Mouse (Mus musculus) C2C12 (cell line): ENCODE data around the gene Fam207a. TPM values are rescaled to one million over a fixed set of nuclear protein-coding genes. Genes with fewer than 3 reads are reported as not detected.

ENCODE experiments used
- H3K27me3 ChIP-seq: one replicate; pipeline ENCODE4 v1.6.1; 2011; ENCODE audit not compliant: control insufficient read depth, insufficient read depth, insufficient read length
- H3K36me3 ChIP-seq: one replicate; pipeline ENCODE4 v1.6.1; 2011; ENCODE audit not compliant: control insufficient read depth, insufficient read depth
- H3K4me3 ChIP-seq: one replicate; pipeline ENCODE4 v1.5.1; 2011; ENCODE audit warnings: mild to moderate bottlenecking, control low read depth; ENCODE audit not compliant: poor library complexity, insufficient read depth, severe bottlenecking
- H3K79me2 ChIP-seq: one replicate; pipeline ENCODE4 v1.6.1; 2011; ENCODE audit not compliant: control insufficient read depth, insufficient read depth
- H3K79me3 ChIP-seq: one replicate; pipeline ENCODE4 v1.6.1; 2011; ENCODE audit warnings: low read depth, control low read depth
- H3ac ChIP-seq: one replicate; pipeline ENCODE3; 2011; ENCODE audit warnings: low read depth; ENCODE audit not compliant: control insufficient read depth, insufficient read length
- CEBPB ChIP-seq: IDR thresholded peaks from one replicate; pipeline ENCODE4 v1.6.1; 2011; ENCODE audit warnings: low read depth, mild to moderate bottlenecking, control low read depth, moderate library complexity
- CTCF ChIP-seq: IDR thresholded peaks from one replicate; pipeline ENCODE4 v1.5.1; 2011; ENCODE audit not compliant: control insufficient read depth, insufficient read depth, insufficient read length
- FOSL1 ChIP-seq: IDR thresholded peaks from one replicate; pipeline ENCODE4 v1.8.0; 2011; ENCODE audit warnings: mild to moderate bottlenecking, low read length; ENCODE audit not compliant: poor library complexity, insufficient read depth, severe bottlenecking
- MAX ChIP-seq: IDR thresholded peaks from one replicate; pipeline ENCODE4 v1.6.1; 2011; ENCODE audit warnings: mild to moderate bottlenecking, control low read depth
- MYOD1 ChIP-seq: IDR thresholded peaks from one replicate; pipeline ENCODE4 v1.6.1; 2011; ENCODE audit warnings: low read depth; ENCODE audit not compliant: control insufficient read depth, insufficient read length
- MYOG ChIP-seq: IDR thresholded peaks from one replicate; pipeline ENCODE4 v1.6.1; 2011; ENCODE audit not compliant: control insufficient read depth, insufficient read length; ENCODE audit errors: extremely low read depth
- USF1 ChIP-seq: IDR thresholded peaks from one replicate; pipeline ENCODE4 v1.6.1; 2011; ENCODE audit warnings: low read depth, mild to moderate bottlenecking, control low read depth, moderate library complexity
- polyA plus RNA-seq: library from polyadenylated mRNA; unstranded; fragments of >200 nt; fragmentation: generic; extraction: Trizol; gene quantifications from one replicate; pipeline ENCODE4 v1.2.1, GENCODE M21; 2012; ENCODE audit warnings: missing spikeins

Gene Fam207a
- polyA plus RNA-seq, 1 experiment: 45.2 TPM

DNA sequence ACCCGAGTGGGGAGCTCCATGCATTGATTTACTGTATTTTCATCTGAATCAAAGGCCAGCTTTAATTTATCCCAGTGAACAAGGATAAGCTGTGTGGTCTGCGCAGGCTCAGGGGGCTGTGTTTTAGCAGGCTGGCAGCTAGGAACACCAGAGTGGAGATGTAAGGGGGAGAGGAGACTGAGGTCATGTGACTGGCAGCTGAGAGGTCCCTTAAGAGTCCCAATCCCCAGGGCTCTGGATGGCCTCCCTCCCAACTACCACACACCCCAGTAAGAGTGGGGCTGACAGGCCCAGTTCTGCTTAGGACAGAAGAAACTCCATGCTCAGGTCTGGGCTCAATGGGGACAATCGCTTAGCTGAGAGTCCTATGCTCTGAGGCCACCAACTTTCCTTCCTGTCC lies 29.8 kb downstream of the Fam207a start:
- H3K27me3 ChIP-seq: no peaks in the 10 kb centered on the region
- H3K4me3 ChIP-seq: no peak overlapping the region
- no peak overlapping the region for H3ac ChIP-seq
- H3K79me2 ChIP-seq: no peaks in the 10 kb centered on the region
- no peak for TF ChIP-seq MYOG
- TF ChIP-seq USF1: peak; percentile 14
- H3K36me3 ChIP-seq: peaks cover 45% of the 10 kb centered on the region
- no peaks in the 10 kb centered on the region for H3K79me3 ChIP-seq

DNA sequence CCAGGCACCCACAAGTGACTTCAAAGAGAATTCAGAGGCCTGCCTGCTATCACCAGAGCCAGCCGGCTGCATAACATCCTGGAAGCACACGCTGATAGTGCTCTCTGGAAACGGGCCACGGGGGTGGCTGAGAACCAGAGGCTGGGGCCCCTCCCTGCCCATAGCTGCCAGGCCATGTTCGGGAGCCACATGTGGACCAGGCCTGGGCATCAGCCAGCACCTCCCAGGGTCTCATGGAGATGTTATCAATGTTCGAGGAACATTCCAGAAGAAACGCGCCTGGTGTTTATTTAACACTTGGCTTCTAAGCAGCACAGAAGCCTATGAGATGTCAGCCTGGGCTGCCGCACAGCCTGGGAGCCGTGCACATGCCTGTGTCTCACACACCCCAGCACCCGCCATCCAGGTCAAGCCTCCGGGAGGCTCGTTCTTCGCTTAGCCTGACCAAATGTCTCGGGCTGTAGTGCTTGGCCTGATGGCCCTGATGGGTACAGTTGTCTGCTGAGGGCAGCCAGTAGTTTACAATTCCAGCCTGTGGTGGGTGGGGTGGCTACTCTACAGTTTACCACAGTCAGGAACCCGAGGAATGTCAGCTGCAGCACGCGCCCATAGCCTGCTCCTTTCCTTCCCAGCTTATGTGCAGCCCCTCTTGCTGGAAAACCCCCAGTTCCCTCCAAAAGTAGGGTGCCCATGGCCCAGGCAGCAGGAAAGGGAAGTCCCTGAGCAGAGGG lies 31.2 kb downstream of the Fam207a start:
- H3K4me3 ChIP-seq: no peak overlapping the region
- H3K79me2 ChIP-seq: no peaks in the 10 kb centered on the region
- H3K79me3 ChIP-seq: no peaks in the 10 kb centered on the region
- H3K27me3 ChIP-seq: no peaks in the 10 kb centered on the region
- peaks cover 34% of the 10 kb centered on the region for H3K36me3 ChIP-seq
- no peak overlapping the region for H3ac ChIP-seq
- TF ChIP-seq CEBPB (no peak), MYOD1 (no peak), USF1 (no peak), CTCF (no peak), MAX (no peak), FOSL1 (no peak), MYOG (no peak)

DNA sequence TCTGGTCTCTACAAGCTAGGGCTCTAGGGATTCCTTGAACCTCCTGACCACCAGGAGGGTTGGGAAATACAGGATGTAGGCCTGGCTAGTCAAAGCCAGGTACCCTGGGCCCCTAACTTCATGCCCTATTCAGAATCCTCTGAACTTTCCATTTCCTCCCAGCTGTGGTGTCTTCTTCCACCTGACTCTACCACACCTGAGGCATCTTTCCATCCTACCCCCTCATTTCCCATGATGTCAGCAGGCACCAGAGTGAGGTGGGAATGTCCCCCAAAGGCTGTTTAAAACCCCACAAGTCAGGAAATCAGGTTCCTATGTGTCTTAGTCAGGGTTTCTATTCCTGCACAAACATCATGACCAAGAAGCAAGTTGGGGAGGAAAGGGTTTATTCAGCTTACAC lies 33.8 kb downstream of the Fam207a start:
- no peaks in the 10 kb centered on the region for H3K79me2 ChIP-seq
- no peak overlapping the region for H3ac ChIP-seq
- H3K4me3 ChIP-seq: no peak overlapping the region
- no peaks in the 10 kb centered on the region for H3K79me3 ChIP-seq
- peaks cover 9% of the 10 kb centered on the region for H3K36me3 ChIP-seq
- TF ChIP-seq MAX (no peak), CEBPB (no peak), MYOG (no peak), CTCF (no peak), MYOD1 (no peak), USF1 (no peak), FOSL1 (no peak)
- H3K27me3 ChIP-seq: no peaks in the 10 kb centered on the region

DNA sequence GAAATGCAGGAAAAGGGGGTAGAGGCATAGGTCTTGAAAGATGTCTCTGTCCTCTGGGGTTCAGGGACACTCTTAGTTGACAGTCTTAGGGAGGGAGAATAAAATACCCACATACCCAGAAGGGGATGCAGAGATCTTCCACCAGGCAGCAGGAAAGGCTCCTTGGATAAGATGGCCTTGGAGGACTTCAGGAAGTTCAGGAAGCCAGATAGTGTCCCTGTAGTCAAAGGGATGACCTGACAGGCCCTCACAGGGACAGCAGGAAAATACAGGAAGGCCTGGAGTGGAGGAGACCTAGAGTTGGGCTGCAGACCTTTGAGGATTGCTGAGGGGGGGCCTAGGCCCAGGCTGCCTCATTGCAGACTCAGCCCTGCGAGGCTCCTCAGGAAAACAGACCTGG lies 35.6 kb downstream of the Fam207a start:
- H3K4me3 ChIP-seq: no peak overlapping the region
- no peak overlapping the region for H3ac ChIP-seq
- no peak for TF ChIP-seq CEBPB
- no peaks in the 10 kb centered on the region for H3K27me3 ChIP-seq
- no peaks in the 10 kb centered on the region for H3K79me3 ChIP-seq
- no peaks in the 10 kb centered on the region for H3K36me3 ChIP-seq
- no peaks in the 10 kb centered on the region for H3K79me2 ChIP-seq

DNA sequence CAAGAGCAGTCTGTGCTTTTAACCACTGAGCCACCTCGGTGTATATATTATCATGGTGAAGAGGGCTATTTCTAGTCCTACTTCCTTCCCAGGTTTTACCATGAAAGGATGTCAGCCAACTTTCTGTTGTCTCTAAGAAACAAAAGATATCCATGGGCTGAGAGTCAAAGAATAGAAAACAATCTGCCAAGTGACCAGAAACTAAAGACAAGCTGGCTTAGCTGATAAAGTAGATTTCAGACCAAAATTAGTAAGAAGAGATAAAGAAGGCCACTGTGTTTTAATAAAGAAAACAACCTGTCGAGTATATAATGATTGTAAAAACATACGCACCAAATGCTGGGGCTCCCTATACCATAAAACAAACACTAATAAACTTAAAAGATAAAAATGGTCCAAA lies 38.7 kb downstream of the Fam207a start:
- Histone ChIP-seq H3K4me3 (no peak overlapping the region), H3K27me3 (no peaks in the 10 kb centered on the region), H3K79me3 (no peaks in the 10 kb centered on the region), H3K79me2 (no peaks in the 10 kb centered on the region), H3ac (no peak overlapping the region), H3K36me3 (no peaks in the 10 kb centered on the region)
- TF ChIP-seq CEBPB: no peak

DNA sequence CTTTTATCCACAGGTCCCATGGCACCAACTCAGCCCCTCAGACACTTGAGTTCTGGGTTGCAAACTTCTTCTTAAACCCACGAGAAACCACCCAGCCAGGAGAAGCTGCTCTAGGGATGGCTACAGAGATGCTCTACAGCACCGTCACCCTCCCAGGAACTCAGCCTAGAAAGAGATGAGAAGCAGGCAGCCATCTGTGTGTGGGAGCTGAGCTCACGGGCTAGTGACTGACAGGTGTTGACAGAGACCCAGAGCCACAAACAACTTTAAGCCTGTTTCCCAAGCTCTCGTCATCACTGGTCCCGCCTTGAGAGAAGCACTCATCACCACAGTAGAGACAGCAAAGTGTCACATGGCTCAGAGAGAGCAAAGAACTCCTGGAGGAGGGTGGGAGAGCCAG lies 43.4 kb downstream of the Fam207a start:
- Histone ChIP-seq H3ac (no peak overlapping the region), H3K79me2 (no peaks in the 10 kb centered on the region), H3K4me3 (no peak overlapping the region), H3K36me3 (no peaks in the 10 kb centered on the region), H3K79me3 (no peaks in the 10 kb centered on the region), H3K27me3 (no peaks in the 10 kb centered on the region)
- TF ChIP-seq MYOG (no peak), CTCF (no peak), CEBPB (no peak), FOSL1 (no peak), MAX (no peak), USF1 (no peak), MYOD1 (no peak)

DNA sequence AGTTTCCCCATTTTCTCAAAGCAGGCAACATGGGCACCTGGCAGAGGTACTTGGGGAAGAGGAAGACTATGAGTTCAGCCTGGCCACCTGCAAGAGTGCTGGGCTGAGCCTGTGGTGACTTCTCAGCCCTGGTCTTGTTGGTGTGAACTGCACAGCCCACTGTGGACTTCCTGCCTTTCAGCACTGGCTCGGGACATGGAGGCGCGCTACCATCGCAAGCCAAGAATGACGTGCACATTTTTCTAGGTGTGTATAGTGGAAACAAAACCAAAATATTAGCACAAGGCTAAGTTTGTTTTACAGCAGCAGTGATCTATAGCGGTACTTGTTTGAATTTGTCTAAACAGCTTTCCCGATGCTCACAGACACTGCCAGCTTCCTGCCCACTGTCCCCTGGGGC lies 44.1 kb downstream of the Fam207a start:
- H3K36me3 ChIP-seq: no peaks in the 10 kb centered on the region
- TF ChIP-seq MAX (no peak), CEBPB (no peak), FOSL1 (no peak), CTCF (no peak), MYOD1 (no peak), USF1 (no peak), MYOG (no peak)
- no peak overlapping the region for H3K4me3 ChIP-seq
- no peaks in the 10 kb centered on the region for H3K79me2 ChIP-seq
- peaks cover 4% of the 10 kb centered on the region for H3K27me3 ChIP-seq
- H3ac ChIP-seq: no peak overlapping the region
- H3K79me3 ChIP-seq: no peaks in the 10 kb centered on the region
